Mouse (Mus musculus) liver, embryonic 14.5 days (tissue): ENCODE data around the gene Irx3. TPM values are rescaled to one million over a fixed set of nuclear protein-coding genes. Genes with fewer than 3 reads are reported as not detected.

ENCODE experiments used
- ATAC-seq: fragments of 200-750 bp; cut with Nextera tagmentation; 2 replicates; pipeline ENCODE4 v1.8.0; 2017; ENCODE audit warnings: moderate number of reproducible peaks, mild to moderate bottlenecking, moderate library complexity; ENCODE audit not compliant: insufficient read depth
- DNase-seq, 3 experiments: peaks; one replicate each; pipeline ENCODE4 v3.0.0-alpha.2; 2012 to 2013; ENCODE audit warnings: low read depth in 3 of 3, low spot score in 3 of 3
- H3K27ac ChIP-seq: fragments of 300-500 bp; sonication (generic); 2 replicates; pipeline ENCODE4 v1.5.1; 2014; ENCODE audit warnings: moderate library complexity, mild to moderate bottlenecking, control low read depth, inconsistent platforms
- H3K27me3 ChIP-seq: fragments of 300-500 bp; sonication (generic); 2 replicates; pipeline ENCODE4 v1.6.1; 2014; ENCODE audit warnings: mild to moderate bottlenecking, low read length, moderate library complexity; ENCODE audit not compliant: control insufficient read depth, insufficient read depth
- H3K36me3 ChIP-seq: fragments of 300-500 bp; sonication (generic); replicated peaks from 2 replicates; pipeline ENCODE4 v1.6.1; 2014; ENCODE audit warnings: low read depth; ENCODE audit not compliant: control insufficient read depth, insufficient read depth
- H3K4me1 ChIP-seq, 2 experiments: fragments of 200-500 bp in 1 of 2; fragments of 300-500 bp in 1 of 2; sonication (generic) in 1 of 2; replicated peaks; 2 replicates each; pipeline ENCODE4 v1.6.1; 2012 to 2014; ENCODE audit warnings: antibody characterized with exemption in 1 of 2, inconsistent platforms in 1 of 2, low read length in 1 of 2; ENCODE audit not compliant: control insufficient read depth in 2 of 2, insufficient read depth in 2 of 2
- H3K4me2 ChIP-seq: fragments of 300-500 bp; sonication (generic); 2 replicates; pipeline ENCODE4 v1.6.1; 2014; ENCODE audit warnings: low read depth, mild to moderate bottlenecking, control low read depth, moderate library complexity
- H3K4me3 ChIP-seq, 2 experiments: fragments of 200-500 bp in 1 of 2; fragments of 300-500 bp in 1 of 2; sonication (generic) in 1 of 2; 2 replicates each; pipeline ENCODE4 v1.5.1; 2012 to 2014; ENCODE audit warnings: low read depth in 2 of 2, low read length in 2 of 2, mild to moderate bottlenecking in 2 of 2, control low read depth in 1 of 2, inconsistent platforms in 1 of 2, moderate library complexity in 1 of 2; ENCODE audit not compliant: insufficient read depth in 1 of 2
- H3K9ac ChIP-seq: fragments of 300-500 bp; sonication (generic); replicated peaks from 2 replicates; pipeline ENCODE4 v1.6.1; 2014; ENCODE audit warnings: mild to moderate bottlenecking, control low read depth, moderate library complexity
- H3K9me3 ChIP-seq: fragments of 300-500 bp; sonication (generic); 2 replicates; pipeline ENCODE4 v1.6.1; 2016; ENCODE audit warnings: low read length, mixed read lengths; ENCODE audit not compliant: control insufficient read depth
- CTCF ChIP-seq: IDR thresholded peaks from 2 replicates; pipeline ENCODE4 v1.5.1; 2016; ENCODE audit warnings: antibody characterized with exemption, low read depth, control low read depth
- EP300 ChIP-seq: IDR thresholded peaks from 2 replicates; pipeline ENCODE4 v1.6.1; 2016; ENCODE audit warnings: antibody characterized with exemption, low read depth
- WGBS: fragments of 180-500 bp; shearing (Covaris S2); extraction: QIAGEN DNeasy Blood & Tissue Kit; methylation state at CpG from one replicate; pipeline ENCODE4 v1.1.7; 2014; ENCODE audit not compliant: insufficient replicate concordance; 5-methylcytosine and 5-hydroxymethylcytosine counted together
- polyA plus RNA-seq, 2 experiments: library from polyadenylated mRNA; depleted of rRNA in 1 of 2; stranded (reverse) in 1 of 2; unstranded in 1 of 2; fragments of >200 nt; fragmentation: Nextera tagmentation in 1 of 2; extraction: Ambion mirVana in 1 of 2; gene quantifications; 2 replicates each; pipeline versions ENCODE4 v1.2.1 to v1.2.3; 2012 to 2014

Irx3 gene
- polyA plus RNA-seq, 2 experiments: 0.03 to 0.04 TPM

DNA sequence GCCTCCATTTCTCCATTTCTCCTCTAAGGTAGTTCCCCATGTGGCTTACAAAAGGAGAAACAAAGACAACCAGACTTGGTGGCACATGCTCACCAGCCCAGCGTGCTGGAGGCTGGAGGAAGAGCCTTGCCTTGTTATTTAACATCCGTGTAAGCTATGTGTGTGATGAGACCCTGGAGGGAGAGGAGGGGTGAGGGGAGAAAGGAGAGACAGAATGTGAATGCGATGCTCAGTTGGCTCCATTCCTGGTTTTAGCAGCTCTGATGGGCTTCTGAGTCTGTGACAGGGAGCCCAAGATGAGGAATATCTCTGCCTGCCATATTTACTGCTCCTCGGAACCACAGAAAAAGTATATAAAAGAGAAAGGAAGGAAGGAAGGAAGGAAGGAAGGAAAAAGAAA is 20.1 kb upstream of the Irx3 start:
- no peak for TF ChIP-seq CTCF
- TF ChIP-seq EP300: no peak
- no peak overlapping the region for H3K27ac ChIP-seq
- no peaks in the 10 kb centered on the region for H3K4me1 ChIP-seq
- H3K4me3 ChIP-seq: no peak overlapping the region
- H3K4me2 ChIP-seq: no peak overlapping the region
- H3K27me3 ChIP-seq: no peaks in the 10 kb centered on the region
- no peak for DNase-seq
- WGBS: 26% methylated on average over 4 of the region's 4 CpGs
- no peak overlapping the region for H3K9ac ChIP-seq
- no peaks in the 10 kb centered on the region for H3K36me3 ChIP-seq
- no peak for ATAC-seq
- H3K9me3 ChIP-seq: no peaks in the 10 kb centered on the region

- Histone ChIP-seq H3K9me3 (no peaks in the 10 kb centered on the region), H3K36me3 (no peaks in the 10 kb centered on the region), H3K9ac (no peak overlapping the region), H3K27me3 (no peaks in the 10 kb centered on the region), H3K4me1 (no peaks in the 10 kb centered on the region), H3K4me3 (no peak overlapping the region), H3K27ac (no peak overlapping the region), H3K4me2 (no peak overlapping the region)
- TF ChIP-seq CTCF (no peak), EP300 (no peak)
- ATAC-seq (no peak), DNase-seq (no peak)
- WGBS: 55% methylated on average over 4 of the region's 4 CpGs
These were observed 17.9 kb upstream of the Irx3 start for GRCm38 (mm10) chr8:91819778-91820177.

- Histone ChIP-seq H3K4me3 (no peak overlapping the region), H3K4me2 (no peak overlapping the region), H3K27ac (no peak overlapping the region), H3K9ac (no peak overlapping the region), H3K9me3 (no peaks in the 10 kb centered on the region), H3K36me3 (no peaks in the 10 kb centered on the region), H3K27me3 (no peaks in the 10 kb centered on the region), H3K4me1 (no peaks in the 10 kb centered on the region)
- no peak for ATAC-seq
- TF ChIP-seq CTCF (no peak), EP300 (no peak)
- 23% methylated on average over 3 of the region's 3 CpGs for WGBS
- no peak for DNase-seq
These were observed 16.9 kb upstream of the Irx3 start for GRCm38 (mm10) chr8:91818784-91819183.

GRCm38 (mm10) chr8:91814106-91814505 is 12.2 kb upstream of the Irx3 start:
- no peaks in the 10 kb centered on the region for H3K4me1 ChIP-seq
- H3K9ac ChIP-seq: no peak overlapping the region
- no peaks in the 10 kb centered on the region for H3K36me3 ChIP-seq
- H3K9me3 ChIP-seq: no peaks in the 10 kb centered on the region
- WGBS: 70% methylated on average over 4 of the region's 4 CpGs
- no peak for DNase-seq
- TF ChIP-seq EP300 (no peak), CTCF (no peak)
- no peak overlapping the region for H3K4me3 ChIP-seq
- H3K27me3 ChIP-seq: no peaks in the 10 kb centered on the region; the same call in none of the 2 replicates
- H3K27ac ChIP-seq: no peak overlapping the region
- no peak for ATAC-seq
- no peak overlapping the region for H3K4me2 ChIP-seq

GRCm38 (mm10) chr8:91806720-91807241 is 4.9 kb upstream of the Irx3 start:
- 5% methylated on average over 12 of the region's 12 CpGs for WGBS
- TF ChIP-seq CTCF: no peak
- TF ChIP-seq EP300: no peak
- Histone ChIP-seq H3K4me2 (no peak overlapping the region), H3K27me3 (peaks cover 72% of the 10 kb centered on the region), H3K36me3 (no peaks in the 10 kb centered on the region), H3K4me3 (no peak overlapping the region), H3K9me3 (no peaks in the 10 kb centered on the region), H3K4me1 (no peaks in the 10 kb centered on the region), H3K9ac (no peak overlapping the region), H3K27ac (no peak overlapping the region)
- no peak for DNase-seq
- ATAC-seq: no peak
